Mouse (Mus musculus) lung, postnatal 14 days (tissue): ENCODE measurements around the gene AU021092.

ENCODE experiments used
- DNase-seq: peaks from one replicate; pipeline ENCODE4 v3.0.0; 2021

AU021092 gene

DNA sequence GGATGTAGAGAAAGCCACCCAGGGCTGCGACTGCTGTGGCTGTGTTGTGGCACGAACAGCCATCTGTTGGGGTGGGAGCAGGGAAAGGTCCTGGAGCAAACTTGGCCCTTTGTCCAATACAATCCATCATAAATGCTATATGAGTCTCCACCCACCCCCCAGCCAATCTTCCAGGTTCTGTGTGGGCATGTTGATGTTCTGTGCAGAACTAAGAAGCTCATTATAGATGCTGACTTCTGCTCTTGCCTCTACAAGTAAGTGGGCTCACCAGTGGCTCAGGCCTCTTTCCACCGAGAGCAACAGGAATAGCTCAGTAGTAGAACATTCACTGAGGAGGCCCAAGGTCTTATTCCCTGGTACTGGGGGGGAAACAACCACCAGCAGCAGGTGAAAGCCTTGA, 9.9 kb downstream of the AU021092 start:
- no peak for DNase-seq

DNA sequence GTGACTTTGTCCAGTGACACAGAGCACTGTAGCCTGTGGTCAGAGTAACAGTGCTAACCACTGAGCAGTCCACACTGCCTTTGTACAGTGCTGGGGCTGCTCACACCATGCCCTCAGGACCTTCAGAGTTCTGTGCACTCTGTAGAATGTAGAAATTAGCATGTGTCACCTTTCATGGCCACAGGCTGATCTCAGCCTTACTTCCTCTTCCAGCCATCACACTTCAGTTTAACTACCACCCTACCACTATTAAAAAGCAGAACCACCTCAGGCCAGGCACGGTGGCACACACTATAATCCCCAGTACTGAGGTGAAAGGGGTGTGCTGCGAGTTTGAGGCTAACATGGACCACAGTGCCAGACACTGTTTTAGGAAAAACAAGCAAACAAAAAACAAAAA, 11.7 kb downstream of the AU021092 start:
- DNase-seq = no peak

DNA sequence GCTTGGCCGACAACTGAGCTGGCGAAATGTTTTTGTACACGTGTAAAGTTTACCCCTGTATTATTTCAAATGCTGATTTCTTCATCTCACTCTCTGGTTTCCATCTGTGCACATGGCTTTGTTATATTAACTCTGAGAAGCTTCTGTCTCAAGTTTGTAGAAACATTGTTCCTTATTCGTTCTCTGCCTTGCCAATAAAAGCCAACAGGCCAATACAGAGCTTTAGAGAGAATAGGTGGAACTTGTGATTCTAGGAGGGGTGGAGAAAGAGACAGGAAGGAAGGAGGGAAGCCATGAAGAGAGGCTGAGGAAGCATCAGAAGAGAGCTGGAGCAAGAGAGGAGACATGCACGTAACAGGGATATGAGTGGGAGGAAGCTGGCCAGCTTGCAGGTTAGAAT, 16.0 kb downstream of the AU021092 start:
- no peak for DNase-seq

- no peak for DNase-seq
Measured at GRCm38 (mm10) chr16:5205431-5205970, 16.6 kb downstream of the AU021092 start.

GRCm38 (mm10) chr16:5203668-5204433, 18.2 kb downstream of the AU021092 start, which contains the start of gene Nagpa:
TSS of gene Nagpa (minus strand) at chr16:5204012.
- DNase-seq = peak; percentile 77

DNA sequence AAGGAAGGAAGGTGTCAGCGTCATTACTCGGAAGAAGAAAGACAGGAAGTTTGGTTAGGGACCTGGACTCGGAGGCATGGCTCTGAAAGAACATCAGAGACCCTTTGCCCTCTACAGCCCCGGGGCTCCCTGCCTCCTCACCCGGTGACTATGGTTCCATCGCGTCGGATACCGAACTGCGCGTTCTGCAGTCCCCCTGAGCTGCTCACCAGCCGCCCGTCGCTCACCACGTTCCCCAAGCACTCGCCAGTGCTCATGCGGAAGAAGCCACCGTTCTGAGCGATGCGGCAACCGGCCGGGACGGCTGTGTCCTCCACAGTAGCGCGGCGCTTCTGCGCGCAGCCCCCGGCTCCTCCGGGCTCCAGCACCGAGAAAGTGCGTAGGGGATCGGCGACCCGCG, 18.9 kb downstream of the AU021092 start:
- DNase-seq = peak; percentile 23

- peak; percentile 65 for DNase-seq
Measured at GRCm38 (mm10) chr16:5202681-5203080, 19.4 kb downstream of the AU021092 start.

GRCm38 (mm10) chr16:5195080-5195479, 27.0 kb downstream of the AU021092 start:
- DNase-seq = peak; percentile 74

DNA sequence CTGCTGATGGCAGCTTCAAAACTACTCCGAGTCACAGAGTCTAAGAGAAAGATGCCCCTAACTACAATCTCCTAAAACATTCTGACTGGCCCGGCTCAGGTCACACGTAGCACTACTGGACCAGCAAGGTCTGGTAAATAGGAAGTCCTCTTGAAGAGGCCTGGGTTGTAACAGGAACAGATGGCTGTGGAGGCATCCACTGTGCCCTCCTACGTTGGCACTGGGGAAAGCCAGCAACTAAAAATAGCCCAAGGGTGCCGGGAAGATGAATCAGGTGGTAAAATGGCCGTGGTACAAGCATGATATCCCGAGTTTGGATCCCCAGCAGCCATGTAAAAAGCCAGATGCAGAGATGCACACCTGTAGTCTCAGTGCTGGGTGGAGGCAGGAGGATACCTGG, 35.9 kb downstream of the AU021092 start:
- DNase-seq = no peak

DNA sequence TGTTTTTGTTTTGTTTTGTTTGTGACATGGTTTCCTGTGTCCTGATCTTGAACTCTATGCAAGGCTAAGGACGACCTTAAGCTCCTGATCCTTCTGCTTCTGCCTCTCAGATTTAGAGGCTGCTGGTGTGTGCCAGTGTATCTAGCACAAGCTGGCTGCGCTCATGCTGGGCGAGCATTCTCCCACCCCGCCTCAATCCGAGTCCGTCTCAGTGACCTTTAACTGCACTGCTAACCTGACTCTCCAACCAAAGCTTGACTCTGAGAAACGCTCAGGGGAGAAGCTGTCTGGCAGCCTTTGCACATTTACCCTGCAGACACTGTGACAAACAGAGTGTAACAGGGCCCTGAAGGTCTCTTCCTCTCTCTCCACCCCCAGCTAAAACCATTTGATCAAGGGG, 36.4 kb downstream of the AU021092 start:
- no peak for DNase-seq

DNA sequence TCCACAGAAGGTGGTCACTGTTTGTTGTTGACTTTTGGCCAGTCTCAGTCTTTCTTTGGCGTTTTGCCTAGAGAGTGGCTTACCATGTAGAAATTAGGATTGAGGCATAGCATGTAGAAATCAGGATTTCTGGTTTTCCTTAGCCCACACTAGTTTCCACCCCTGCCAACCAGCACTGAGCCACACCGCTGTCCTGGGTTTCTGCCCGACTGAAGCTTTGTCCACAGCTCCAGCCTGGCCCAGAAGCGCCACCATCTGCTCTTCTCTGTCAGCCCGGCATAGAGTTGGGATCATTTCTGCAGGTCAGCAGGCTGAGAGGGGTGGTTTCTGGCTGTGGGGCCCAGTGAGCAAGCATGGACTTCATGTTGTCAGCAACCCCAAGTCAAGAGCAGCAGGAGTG, 37.1 kb downstream of the AU021092 start:
- no peak for DNase-seq

GRCm38 (mm10) chr16:5184101-5184500, 38.0 kb downstream of the AU021092 start:
- no peak for DNase-seq

DNA sequence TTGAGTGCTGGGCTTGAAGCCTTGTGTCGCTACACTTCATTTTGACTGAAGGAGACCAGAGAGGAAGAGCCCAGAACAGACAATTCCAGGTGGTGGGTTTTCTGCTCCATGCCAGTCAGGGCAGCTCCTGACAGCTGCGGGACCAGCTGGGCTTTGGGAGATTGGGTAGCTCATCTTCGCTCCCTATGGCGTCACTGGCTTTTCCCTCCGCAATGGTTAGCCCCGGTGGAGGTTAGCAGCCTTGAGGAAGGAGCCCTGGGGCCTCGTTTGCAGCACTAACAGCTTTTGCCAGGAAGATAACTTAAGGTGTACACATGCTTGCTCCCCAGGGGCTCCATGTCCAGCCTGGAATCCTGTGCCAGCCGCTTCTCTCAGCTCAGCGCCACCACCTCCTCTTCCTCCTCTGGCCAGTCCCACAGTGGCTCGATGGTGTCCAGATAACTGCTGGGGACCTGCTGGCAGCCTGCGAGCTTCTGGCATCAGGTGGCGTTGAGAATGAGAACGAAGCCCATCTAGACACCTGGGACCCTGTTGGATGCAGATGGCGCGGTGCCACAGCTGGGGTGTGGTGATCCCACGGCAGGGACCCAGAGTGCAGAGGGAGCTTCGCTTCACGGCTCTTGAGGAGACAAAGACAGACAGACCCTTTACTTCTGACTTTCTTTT, 38.7 kb downstream of the AU021092 start:
- no peak for DNase-seq

GRCm38 (mm10) chr16:5172636-5173035, 49.5 kb downstream of the AU021092 start:
- no peak for DNase-seq

GRCm38 (mm10) chr16:5168829-5169228, 53.3 kb downstream of the AU021092 start:
- DNase-seq = no peak

DNA sequence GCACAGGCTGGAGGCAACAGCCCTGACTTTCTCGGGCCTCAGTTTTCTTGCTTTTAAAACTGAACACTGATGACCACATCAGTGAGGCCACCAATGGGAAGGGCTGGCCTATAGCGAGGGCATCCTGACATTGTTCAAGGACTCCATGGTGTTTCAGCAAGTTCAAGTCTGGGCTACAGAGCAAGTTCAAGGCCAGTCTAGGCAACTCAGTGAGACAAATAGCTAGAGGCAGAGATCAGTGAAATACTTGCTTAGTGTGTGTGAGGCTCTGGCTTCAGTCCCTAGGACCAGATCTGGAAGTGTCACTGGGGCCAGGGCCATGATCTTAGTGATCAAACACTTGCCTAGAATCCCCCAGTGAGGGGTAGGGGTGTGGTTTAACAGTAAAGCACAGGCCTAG, 54.1 kb downstream of the AU021092 start:
- DNase-seq = no peak

- DNase-seq = no peak
Measured at GRCm38 (mm10) chr16:5164327-5164726, 57.8 kb downstream of the AU021092 start.
